Mouse (Mus musculus) inflammation-experienced regulatory T-cells, adult 16 weeks (primary cell): ENCODE measurements around the gene Itga2b. TPM values are rescaled to one million over a fixed set of nuclear protein-coding genes. Genes with fewer than 3 reads are reported as not detected.

ENCODE experiments used
- polyA plus RNA-seq: library from polyadenylated mRNA; unstranded; fragments of 100-300 nt; shearing (Covaris generic); gene quantifications from one replicate; pipeline ENCODE4 v1.2.1, GENCODE M21; 2017

The Itga2b gene
- 1.7 TPM for polyA plus RNA-seq

GRCm38 (mm10) chr11:102469648-102470357, at the start of gene Itga2b:
Gene Itga2b (minus strand): TSS chr11:102470122.

GRCm38 (mm10) chr11:102447497-102447896, 22.4 kb downstream of the Itga2b start, which contains the start of gene Fam171a2:
Gene Fam171a2 (minus strand): TSS chr11:102447682.

DNA sequence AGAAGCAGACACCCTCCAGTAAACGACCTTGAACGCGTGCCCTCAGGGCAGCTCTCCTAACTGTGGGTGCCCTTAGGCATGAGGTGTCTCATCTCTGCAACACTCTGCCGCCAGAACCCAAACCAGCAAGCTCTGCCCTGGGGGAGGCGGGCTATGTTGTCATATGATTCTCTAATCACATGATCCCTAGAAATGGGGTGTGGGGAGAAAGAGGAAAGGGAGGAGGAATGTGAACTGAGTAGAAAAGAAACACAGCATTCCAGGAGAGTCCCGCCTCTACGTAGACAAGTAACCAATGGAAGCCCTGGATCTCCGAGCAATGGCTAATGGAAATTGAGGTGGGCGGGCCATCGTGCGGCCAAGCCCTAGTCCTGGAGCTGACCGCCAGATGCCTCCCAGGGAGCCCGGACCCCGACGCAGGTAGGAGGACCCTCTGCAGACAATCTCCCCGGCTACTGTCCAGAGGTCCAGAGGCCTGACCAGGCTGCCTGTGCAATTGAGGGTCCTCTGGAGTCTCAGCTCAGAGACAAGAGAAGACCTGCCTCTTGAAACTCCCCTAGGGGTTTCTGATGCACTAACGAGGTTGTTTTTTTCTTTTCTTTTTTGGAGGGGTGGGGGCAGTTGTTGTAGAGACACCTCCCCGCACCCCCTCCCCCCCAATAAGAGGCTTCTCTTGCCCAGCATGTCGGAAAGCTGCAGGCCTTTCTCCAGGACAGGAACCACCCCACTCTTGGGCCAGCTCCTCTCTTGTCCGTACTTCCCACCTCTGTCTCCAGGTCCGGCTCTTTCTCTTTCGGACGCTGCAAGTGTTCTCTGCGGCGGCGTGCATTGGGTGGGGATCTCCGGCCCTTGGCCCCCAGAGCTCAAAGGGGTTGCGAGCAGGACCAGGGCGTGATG, 39.6 kb downstream of the Itga2b start, which contains the start of gene Grn:
Gene Grn (plus strand): TSS at position 195 of the 897 bp plus-strand sequence.

GRCm38 (mm10) chr11:102407834-102408215, 62.1 kb downstream of the Itga2b start, which contains the start of gene Slc25a39:
Gene Slc25a39 (minus strand): TSS chr11:102407946.

Other genes starting within 250 kb of the Itga2b start
- 20.1 TPM for gene Hdac5, start 240.0 kb downstream of the Itga2b start, polyA plus RNA-seq
- 1.9 TPM for gene BC030867, start 221.2 kb downstream of the Itga2b start, polyA plus RNA-seq
- gene Asb16, start 201.4 kb downstream of the Itga2b start, polyA plus RNA-seq = not detected
- gene Tmub2, start 185.2 kb downstream of the Itga2b start, polyA plus RNA-seq = 69.7 TPM
- 8.1 TPM for gene Atxn7l3, start 173.5 kb downstream of the Itga2b start, polyA plus RNA-seq
- 112 TPM for gene Ubtf, start 150.4 kb downstream of the Itga2b start, polyA plus RNA-seq
- 1.8 TPM for gene Slc4a1, start 103.9 kb downstream of the Itga2b start, polyA plus RNA-seq
- gene Rundc3a, start 76.7 kb downstream of the Itga2b start, polyA plus RNA-seq = 34.1 TPM
- 50.6 TPM for gene Slc25a39, start 62.2 kb downstream of the Itga2b start, polyA plus RNA-seq
- 85.2 TPM for gene Grn, start 39.8 kb downstream of the Itga2b start, polyA plus RNA-seq
- gene Fam171a2, start 22.4 kb downstream of the Itga2b start, polyA plus RNA-seq = not detected
- 77.4 TPM for gene Gpatch8, start 86.3 kb upstream of the Itga2b start, polyA plus RNA-seq
- gene Gm11627, start 109.3 kb upstream of the Itga2b start, polyA plus RNA-seq = not detected
- gene Fzd2, start 134.3 kb upstream of the Itga2b start, polyA plus RNA-seq = not detected
- not detected for gene Meioc, start 193.6 kb upstream of the Itga2b start, polyA plus RNA-seq
- gene Ccdc43, start 227.7 kb upstream of the Itga2b start, polyA plus RNA-seq = 40.2 TPM